Mouse (Mus musculus) layer of hippocampus, adult 6 months (tissue): ENCODE results near the gene Pycard. TPM values are rescaled to one million over a fixed set of nuclear protein-coding genes. Genes with fewer than 3 reads are reported as not detected.

Experiments used
- long read RNA-seq, 2 experiments: library from polyadenylated mRNA; unstranded; transcript quantifications; one replicate each; pipeline ENCODE4 v2.0.0; 2019 to 2020
- polyA plus RNA-seq: library from polyadenylated mRNA; unstranded; fragments of <200 nt; fragmentation: Nextera tagmentation; gene quantifications from 2 replicates; pipeline ENCODE4 v1.2.3, GENCODE M21; 2021

The Pycard gene
- polyA plus RNA-seq: 16.7 and 20.5 TPM in 2 replicates
- long read RNA-seq, experiment 1, transcript Pycard-201 (3 exons, 3,800 nt): major isoform, 9 of 11 reads
- long read RNA-seq, experiment 1, partial matches to known transcripts: 0 of 11 reads
- long read RNA-seq, experiment 1, other reads (novel, unspliced or antisense): 2 of 11 reads
- long read RNA-seq, experiment 2, transcript Pycard-201 (3 exons, 3,800 nt): major isoform, 7 of 26 reads
- long read RNA-seq, experiment 2, partial matches to known transcripts: 0 of 26 reads
- long read RNA-seq, experiment 2, other reads (novel, unspliced or antisense): 19 of 26 reads

DNA sequence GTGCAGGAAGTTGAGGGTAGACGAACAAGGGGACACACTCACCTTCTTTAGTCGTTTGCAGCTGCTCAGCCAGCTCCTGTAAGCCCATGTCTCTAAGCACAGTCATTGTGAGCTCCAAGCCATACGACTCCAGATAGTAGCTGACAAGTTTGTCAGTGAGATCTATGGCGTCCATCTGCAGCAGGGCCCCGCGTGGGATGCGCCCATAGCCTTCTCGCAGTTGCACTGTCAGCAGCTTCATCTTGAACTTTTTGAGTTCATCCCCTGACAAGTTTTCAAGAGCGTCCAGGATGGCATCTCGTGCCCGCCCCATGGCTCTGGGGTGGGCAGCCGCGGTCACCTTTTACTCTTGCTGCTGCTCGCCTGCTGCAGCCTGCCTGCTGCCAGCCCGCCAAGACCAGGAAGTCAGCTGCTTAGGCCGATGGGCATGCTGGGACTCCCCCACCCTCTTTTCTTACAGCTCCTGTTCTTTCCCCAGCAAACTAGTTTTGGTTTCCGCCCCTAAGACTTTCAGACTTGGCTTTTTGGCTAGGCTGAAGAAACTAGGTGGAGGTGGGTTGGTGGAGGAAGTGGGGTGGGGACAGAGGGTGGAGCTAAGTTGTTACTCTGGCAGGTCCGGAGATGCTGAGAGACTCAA lies at the start of gene Pycard:
Gene Pycard (minus strand): TSS at position 527 of the 637 bp plus-strand sequence.

DNA sequence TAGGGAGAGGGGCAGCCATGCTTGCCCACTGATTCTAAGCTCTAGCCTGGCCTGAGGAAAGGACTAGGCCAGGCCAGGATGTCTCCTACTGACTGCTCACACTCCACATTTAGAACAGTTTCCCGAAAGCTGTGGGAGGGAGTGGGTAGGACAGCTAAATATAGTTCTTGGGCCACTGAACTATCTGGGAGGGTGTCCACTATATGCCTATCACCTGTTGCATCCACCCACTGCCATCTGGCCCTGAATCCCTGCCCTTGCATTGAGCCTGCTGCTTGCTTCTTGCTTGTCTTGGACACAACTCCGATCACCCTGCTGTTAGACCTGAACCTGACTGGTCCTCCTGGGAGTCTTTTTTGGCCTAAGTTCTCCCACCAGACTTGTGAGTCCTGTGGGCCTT lies 10.0 kb upstream of the Pycard start, which contains the start of gene Trim72:
Gene Trim72 (plus strand): TSS at position 262 of the 400 bp plus-strand sequence.

DNA sequence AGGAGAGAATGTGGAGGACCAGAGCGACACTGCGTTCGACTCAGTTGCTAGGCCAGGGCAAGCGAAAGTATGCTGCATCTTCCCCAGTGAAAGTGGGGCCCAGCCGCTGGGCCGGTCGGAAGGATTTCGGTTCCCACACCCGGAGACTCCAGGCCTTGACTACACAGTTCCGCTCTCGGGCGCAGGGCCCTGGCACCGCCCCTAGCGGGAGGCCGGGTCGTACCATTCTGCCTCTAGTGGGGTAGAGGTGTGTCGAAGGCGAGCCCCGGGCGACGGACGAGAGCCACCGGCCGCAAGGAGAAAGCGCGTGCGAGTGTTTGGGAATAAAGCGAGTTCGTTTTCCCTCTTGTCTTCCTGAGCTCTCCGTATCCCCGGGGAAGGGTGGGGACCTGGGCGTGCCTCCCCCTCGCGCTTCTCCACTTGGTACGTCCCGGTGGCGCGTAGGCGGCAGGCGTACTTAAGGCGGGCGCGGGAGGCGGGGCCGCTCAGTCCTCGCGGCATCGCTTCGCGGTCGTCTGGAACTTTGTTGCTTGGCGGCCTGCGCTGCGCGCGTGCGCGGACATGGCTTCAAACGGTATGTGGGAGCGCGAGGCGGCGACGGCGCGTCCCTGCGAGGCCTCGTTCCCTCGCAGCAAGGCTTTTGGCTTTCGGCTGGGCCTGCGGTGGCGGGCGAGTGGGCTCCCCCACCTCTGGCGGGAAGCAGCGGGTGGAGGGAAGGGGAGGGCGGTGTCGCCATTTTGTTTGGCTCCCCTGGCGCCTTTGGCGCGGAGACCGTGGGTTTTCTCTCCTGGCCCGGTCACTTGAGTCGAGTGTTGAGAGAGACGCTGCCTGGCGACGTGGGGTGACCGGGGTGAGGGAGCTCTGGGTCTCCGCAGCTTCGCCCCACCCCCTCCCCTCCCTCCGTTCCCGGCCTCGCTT lies 26.4 kb downstream of the Pycard start, which contains the start of gene Fus:
Gene Fus (plus strand): TSS at position 454 of the 918 bp plus-strand sequence.

DNA sequence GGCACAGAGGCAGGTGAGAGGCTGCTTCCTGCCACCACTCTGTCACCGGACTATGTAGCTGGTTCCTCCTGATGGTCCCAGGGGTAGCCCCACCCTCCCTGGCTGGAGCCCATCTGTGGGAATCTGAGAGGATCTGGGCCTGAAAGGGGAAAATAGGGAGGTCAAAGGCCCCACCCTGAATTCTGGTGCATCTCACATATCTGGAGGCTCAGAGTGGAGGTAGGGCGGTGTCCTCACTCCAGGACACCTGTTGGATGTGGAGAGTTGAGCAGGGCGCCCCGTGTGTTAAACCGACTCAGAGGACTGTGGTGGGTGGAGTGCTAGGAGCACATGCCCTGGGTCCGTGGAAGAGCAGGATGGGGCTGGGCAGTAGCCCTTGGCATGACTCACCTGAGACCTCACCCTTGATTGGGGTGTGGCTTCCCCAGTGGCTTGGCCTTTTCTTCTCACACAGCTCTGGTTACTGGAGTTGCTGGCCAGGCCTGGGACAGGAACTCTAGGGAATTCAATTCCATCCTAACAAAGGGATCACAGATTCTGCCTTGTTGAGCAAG lies 47.1 kb downstream of the Pycard start, which contains the start of gene Prss36:
Gene Prss36 (minus strand): TSS at position 256 of the 554 bp plus-strand sequence.

Other genes with a start within 250 kb of the Pycard start
- gene Fbxl19, start 249.3 kb downstream of the Pycard start, polyA plus RNA-seq: 1.0 TPM in 2 replicates
- 31.4 and 32.6 TPM in 2 replicates for gene Orai3, start 224.1 kb downstream of the Pycard start, polyA plus RNA-seq
- gene Setd1a, start 217.2 kb downstream of the Pycard start, polyA plus RNA-seq: 7.7 and 12.9 TPM in 2 replicates
- not detected in 2 replicates for gene Gm49388, start 208.3 kb downstream of the Pycard start, polyA plus RNA-seq
- 5.9 and 14.2 TPM in 2 replicates for gene Hsd3b7, start 193.3 kb downstream of the Pycard start, polyA plus RNA-seq
- 9.9 and 10.7 TPM in 2 replicates for gene Stx4a, start 169.6 kb downstream of the Pycard start, polyA plus RNA-seq
- 29.2 and 31.2 TPM in 2 replicates for gene Stx1b, start 169.3 kb downstream of the Pycard start, polyA plus RNA-seq
- 4.8 and 5.7 TPM in 2 replicates for gene Zfp646, start 117.6 kb downstream of the Pycard start, polyA plus RNA-seq
- gene Zfp668, start 117.0 kb downstream of the Pycard start, polyA plus RNA-seq: 9.2 and 11.8 TPM in 2 replicates
- 0.75 and 0.94 TPM in 2 replicates for gene Prss53, start 102.9 kb downstream of the Pycard start, polyA plus RNA-seq
- not detected in 2 replicates for gene Gm21974, start 98.4 kb downstream of the Pycard start, polyA plus RNA-seq
- 103 and 112 TPM in 2 replicates for gene Vkorc1, start 98.2 kb downstream of the Pycard start, polyA plus RNA-seq
- gene Bckdk, start 89.8 kb downstream of the Pycard start, polyA plus RNA-seq: 53.7 and 57.1 TPM in 2 replicates
- gene Kat8, start 81.4 kb downstream of the Pycard start, polyA plus RNA-seq: 14.9 and 15.5 TPM in 2 replicates
- gene Prss8, start 63.8 kb downstream of the Pycard start, polyA plus RNA-seq: 0.41 and 1.6 TPM in 2 replicates
- 17.7 TPM in 2 replicates for gene Prss36, start 47.1 kb downstream of the Pycard start, polyA plus RNA-seq
- gene Fus, start 26.4 kb downstream of the Pycard start, polyA plus RNA-seq: 5.8 TPM in 2 replicates
- gene Trim72, start 10.1 kb upstream of the Pycard start, polyA plus RNA-seq: not detected in 2 replicates
- gene Itgam, start 68.8 kb upstream of the Pycard start, polyA plus RNA-seq: 3.3 and 3.4 TPM in 2 replicates
- 0.04 TPM in 1 of 2 replicates, not detected in the other for gene Gm49368, start 68.8 kb upstream of the Pycard start, polyA plus RNA-seq
- gene Itgax, start 135.7 kb upstream of the Pycard start, polyA plus RNA-seq: 0.14 and 0.23 TPM in 2 replicates
- gene Itgad, start 160.5 kb upstream of the Pycard start, polyA plus RNA-seq: 0.50 and 0.52 TPM in 2 replicates
- 31.1 and 37.6 TPM in 2 replicates for gene Cox6a2, start 212.5 kb upstream of the Pycard start, polyA plus RNA-seq
- gene Armc5, start 243.5 kb upstream of the Pycard start, polyA plus RNA-seq: 8.8 and 10.3 TPM in 2 replicates
- gene 9130023H24Rik, start 244.2 kb upstream of the Pycard start, polyA plus RNA-seq: 3.7 and 4.2 TPM in 2 replicates